Mouse (Mus musculus) E14TG2a.4 (cell line): ENCODE data around the gene Ube2ql1.

ENCODE experiments used
- H3K27me3 ChIP-seq: 2 replicates; pipeline ENCODE4 v1.6.1; 2014; ENCODE audit warnings: low read length, control low read depth; ENCODE audit not compliant: insufficient read depth
- H3K36me3 ChIP-seq: 2 replicates; pipeline ENCODE4 v1.6.1; 2014; ENCODE audit warnings: low read length, control low read depth; ENCODE audit not compliant: insufficient read depth
- H3K4me1 ChIP-seq: replicated peaks from 2 replicates; pipeline ENCODE4 v1.6.1; 2014; ENCODE audit warnings: low read depth, low read length, control low read depth
- H3K4me3 ChIP-seq: replicated peaks from 2 replicates; pipeline ENCODE4 v1.5.1; 2014; ENCODE audit warnings: mild to moderate bottlenecking, low read length
- H3K9me3 ChIP-seq: 2 replicates; pipeline ENCODE4 v1.6.1; 2014; ENCODE audit warnings: low read length, control low read depth
- CTCF ChIP-seq: conservative IDR thresholded peaks from 2 replicates; pipeline ENCODE4 v1.5.1; 2014; ENCODE audit warnings: low read length
- NANOG ChIP-seq: IDR thresholded peaks from 2 replicates; pipeline ENCODE4 v1.6.1; 2014; ENCODE audit warnings: borderline replicate concordance, low read length, mixed read lengths
- POU5F1 ChIP-seq: IDR thresholded peaks from 2 replicates; pipeline ENCODE4 v1.6.1; 2014; ENCODE audit warnings: low read length, borderline replicate concordance

Ube2ql1 gene

GRCm38 (mm10) chr13:69700827-69701226, 38.9 kb downstream of the Ube2ql1 start:
- Histone ChIP-seq H3K36me3 (no peaks in the 10 kb centered on the region), H3K4me1 (peaks cover 16% of the 10 kb centered on the region), H3K27me3 (peaks cover 55% of the 10 kb centered on the region), H3K4me3 (no peak overlapping the region), H3K9me3 (no peaks in the 10 kb centered on the region)
- TF ChIP-seq CTCF: no peak
- no peak for TF ChIP-seq POU5F1
- TF ChIP-seq NANOG: no peak

DNA sequence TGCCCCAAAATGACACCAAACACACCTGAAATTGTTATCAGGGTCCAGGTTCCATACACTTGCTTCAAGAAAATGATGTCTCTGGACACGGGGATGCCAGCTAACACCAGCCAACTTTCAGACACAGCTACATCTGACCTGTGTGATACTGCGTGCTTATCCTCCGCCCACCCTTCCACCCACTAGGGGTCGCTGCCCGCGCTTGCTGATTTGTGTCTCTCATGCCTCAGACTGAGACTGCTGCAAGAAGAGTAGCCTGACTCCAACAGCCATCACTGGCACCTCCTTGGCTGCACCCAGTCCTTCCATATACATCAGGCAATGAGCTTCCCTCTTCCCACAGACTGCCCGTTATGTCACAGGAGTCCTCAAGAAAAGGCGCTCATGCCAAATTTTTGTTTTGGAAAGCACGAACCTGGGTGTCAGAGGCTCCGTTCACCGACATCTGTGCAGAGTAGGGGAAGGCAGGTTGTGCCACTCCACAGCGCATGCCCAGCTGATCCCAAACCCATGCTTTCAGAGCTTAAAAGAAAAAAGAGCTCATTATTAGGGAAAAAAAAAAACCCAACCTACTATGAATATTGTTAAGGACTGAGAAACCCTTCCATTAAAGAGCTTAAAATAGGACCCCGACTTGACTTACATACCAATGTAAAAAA, 43.2 kb downstream of the Ube2ql1 start:
- TF ChIP-seq NANOG: no peak
- peak; percentile 96 for TF ChIP-seq CTCF
- no peak for TF ChIP-seq POU5F1
- H3K36me3 ChIP-seq: no peaks in the 10 kb centered on the region
- H3K4me1 ChIP-seq: no peaks in the 10 kb centered on the region
- no peak overlapping the region for H3K4me3 ChIP-seq
- H3K27me3 ChIP-seq: peaks cover 28% of the 10 kb centered on the region
- H3K9me3 ChIP-seq: no peaks in the 10 kb centered on the region

DNA sequence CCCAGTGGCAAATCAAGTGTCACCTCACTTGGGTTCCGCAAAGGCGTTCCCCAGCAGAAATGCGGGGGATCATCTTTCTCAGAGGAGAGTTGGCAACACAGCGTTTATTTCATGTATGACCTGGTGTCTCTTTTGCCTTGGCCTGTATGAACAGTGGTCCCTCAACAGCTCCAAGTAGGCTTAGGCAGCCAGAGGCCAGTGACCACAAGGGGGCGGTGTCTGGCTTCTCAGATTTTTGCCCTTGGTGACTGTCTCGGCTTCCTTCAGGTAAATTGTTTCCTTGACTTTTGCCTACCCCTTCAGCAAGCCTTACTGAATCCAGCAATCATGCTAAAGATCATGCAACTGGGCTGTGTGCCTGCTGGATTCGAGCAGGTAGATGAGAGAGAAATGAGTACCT, 48.6 kb downstream of the Ube2ql1 start:
- H3K36me3 ChIP-seq: no peaks in the 10 kb centered on the region
- no peak overlapping the region for H3K4me3 ChIP-seq
- H3K4me1 ChIP-seq: no peaks in the 10 kb centered on the region
- no peak for TF ChIP-seq NANOG
- no peak for TF ChIP-seq POU5F1
- TF ChIP-seq CTCF: peak; percentile 78
- no peaks in the 10 kb centered on the region for H3K9me3 ChIP-seq
- H3K27me3 ChIP-seq: peaks cover 7% of the 10 kb centered on the region

- TF ChIP-seq NANOG: no peak
- no peak for TF ChIP-seq CTCF
- TF ChIP-seq POU5F1: no peak
- Histone ChIP-seq H3K4me3 (no peak overlapping the region), H3K9me3 (no peaks in the 10 kb centered on the region), H3K4me1 (no peaks in the 10 kb centered on the region), H3K36me3 (no peaks in the 10 kb centered on the region), H3K27me3 (peaks cover 2% of the 10 kb centered on the region)
These were observed 52.7 kb downstream of the Ube2ql1 start for GRCm38 (mm10) chr13:69687023-69687422.

DNA sequence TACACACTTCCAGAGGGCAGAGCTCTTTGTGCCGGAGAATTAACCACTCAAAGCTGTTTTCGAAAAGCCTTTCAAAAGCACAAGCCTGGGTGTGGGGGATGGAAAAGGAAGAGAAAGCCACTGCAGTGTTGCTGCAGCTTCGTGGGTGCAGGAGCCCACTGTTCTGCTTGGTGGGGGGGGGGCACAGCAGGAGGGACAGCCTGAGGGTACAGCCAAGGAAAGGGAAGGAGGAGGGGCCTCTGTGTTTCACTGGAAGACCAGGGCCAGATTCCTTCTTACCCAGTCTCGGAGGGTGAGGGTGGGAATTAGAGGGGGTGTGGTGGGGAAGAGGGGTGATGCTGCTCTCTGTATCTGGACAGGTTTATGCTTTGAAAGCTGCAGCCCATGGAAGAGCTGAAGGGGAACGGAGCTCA, 54.3 kb downstream of the Ube2ql1 start:
- Histone ChIP-seq H3K4me3 (no peak overlapping the region), H3K4me1 (no peaks in the 10 kb centered on the region), H3K9me3 (no peaks in the 10 kb centered on the region), H3K27me3 (no peaks in the 10 kb centered on the region; the same call in 1 of the 2 replicates), H3K36me3 (no peaks in the 10 kb centered on the region)
- TF ChIP-seq POU5F1 (no peak), CTCF (no peak), NANOG (no peak)

- TF ChIP-seq POU5F1: no peak
- TF ChIP-seq NANOG: no peak
- no peak for TF ChIP-seq CTCF
- Histone ChIP-seq H3K4me1 (no peaks in the 10 kb centered on the region), H3K36me3 (no peaks in the 10 kb centered on the region), H3K9me3 (no peaks in the 10 kb centered on the region), H3K4me3 (no peak overlapping the region), H3K27me3 (no peaks in the 10 kb centered on the region)
These were observed 65.6 kb downstream of the Ube2ql1 start for GRCm38 (mm10) chr13:69673921-69674618.

- no peak overlapping the region for H3K4me3 ChIP-seq
- TF ChIP-seq CTCF (no peak), POU5F1 (no peak), NANOG (no peak)
- no peaks in the 10 kb centered on the region for H3K36me3 ChIP-seq
- H3K27me3 ChIP-seq: no peaks in the 10 kb centered on the region
- no peaks in the 10 kb centered on the region for H3K4me1 ChIP-seq
- no peaks in the 10 kb centered on the region for H3K9me3 ChIP-seq
These were observed 66.3 kb downstream of the Ube2ql1 start for GRCm38 (mm10) chr13:69673197-69673920.

DNA sequence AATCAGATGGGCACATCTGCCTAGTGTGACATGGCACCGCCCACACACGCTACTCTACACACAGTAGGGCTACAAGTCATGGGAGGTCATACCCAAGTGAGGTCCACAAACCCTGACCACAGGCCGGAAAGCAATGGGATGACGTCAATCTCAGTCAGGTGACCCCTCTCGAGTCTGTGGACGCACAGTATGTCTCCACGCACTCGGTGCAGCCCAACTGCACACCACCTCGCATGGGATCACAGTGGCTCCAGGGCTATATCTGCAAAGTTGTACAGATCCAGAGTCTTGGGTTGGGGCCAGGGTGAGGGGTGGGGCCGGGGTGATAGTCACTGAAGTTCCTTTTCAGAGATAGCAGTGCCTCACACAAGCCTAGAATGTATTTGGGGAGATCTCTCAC, 67.1 kb downstream of the Ube2ql1 start:
- H3K9me3 ChIP-seq: no peaks in the 10 kb centered on the region
- H3K36me3 ChIP-seq: no peaks in the 10 kb centered on the region
- no peak overlapping the region for H3K4me3 ChIP-seq
- no peaks in the 10 kb centered on the region for H3K4me1 ChIP-seq
- no peaks in the 10 kb centered on the region for H3K27me3 ChIP-seq
- no peak for TF ChIP-seq CTCF
